Mouse (Mus musculus): ENCODE data around the gene Ptprj.
"Not testable (repeated sequence)": the region's sequence is repeated elsewhere in the genome, so short reads cannot be mapped to it uniquely, and the experiment has no call there.

Gene Ptprj

DNA sequence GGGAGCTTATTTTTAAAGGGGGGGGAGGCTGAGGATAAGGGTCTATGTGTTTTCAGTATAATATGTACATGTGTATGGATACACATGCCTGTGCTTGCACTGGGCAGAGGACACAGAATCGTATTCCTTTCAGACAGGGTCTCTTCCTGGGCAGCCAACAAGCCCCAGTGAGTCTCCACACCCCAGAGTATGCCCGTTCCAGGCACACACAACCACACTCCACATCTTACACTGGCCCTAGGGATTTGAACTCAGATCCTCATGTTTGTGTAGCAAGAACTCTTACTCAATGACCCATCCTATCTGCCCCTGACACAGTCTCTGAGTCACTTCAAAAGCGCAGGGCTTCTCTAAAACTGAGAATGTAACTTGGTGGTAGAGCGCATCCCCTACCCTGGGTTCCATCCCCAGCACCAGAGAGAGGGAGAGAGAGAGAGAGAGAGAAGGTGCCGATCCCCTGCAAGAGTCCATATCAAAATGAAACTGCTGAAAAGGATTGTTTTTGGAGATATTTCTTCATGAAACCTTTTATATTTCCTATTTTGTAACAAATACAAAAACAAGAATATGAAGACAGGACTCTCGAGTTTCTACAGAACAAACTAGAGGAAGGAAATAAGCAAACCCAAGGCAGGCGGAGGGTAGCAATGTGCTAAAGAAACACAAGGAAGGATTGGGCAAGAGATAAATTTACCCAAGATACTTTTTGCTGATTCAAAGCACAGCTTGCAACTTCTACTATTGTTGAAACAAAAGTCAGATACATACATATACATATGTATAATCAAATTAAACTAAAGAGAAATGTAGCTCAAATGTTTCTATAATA lies 2.8 kb downstream of the Ptprj start:
- no peak for DNase-seq

DNA sequence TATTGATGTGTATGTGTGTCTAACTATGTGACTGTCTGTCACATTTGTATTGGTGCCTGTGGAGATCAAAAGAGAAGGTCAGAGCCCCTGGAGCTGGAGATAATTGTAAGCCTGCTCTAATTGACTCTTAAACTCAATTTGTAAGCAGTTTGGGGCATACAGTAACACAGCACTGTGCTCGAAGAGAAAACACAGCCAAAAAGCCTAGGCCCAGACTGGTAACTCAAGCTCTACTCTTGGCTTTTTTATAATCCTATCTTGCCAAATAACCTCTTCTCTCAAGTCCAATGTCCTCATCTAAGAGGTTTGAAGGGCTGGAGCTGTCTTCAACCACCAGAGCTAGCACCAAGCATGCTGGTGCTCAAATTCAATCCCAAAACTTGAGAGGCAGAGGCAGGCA lies 3.5 kb downstream of the Ptprj start:
- no peak for DNase-seq

DNA sequence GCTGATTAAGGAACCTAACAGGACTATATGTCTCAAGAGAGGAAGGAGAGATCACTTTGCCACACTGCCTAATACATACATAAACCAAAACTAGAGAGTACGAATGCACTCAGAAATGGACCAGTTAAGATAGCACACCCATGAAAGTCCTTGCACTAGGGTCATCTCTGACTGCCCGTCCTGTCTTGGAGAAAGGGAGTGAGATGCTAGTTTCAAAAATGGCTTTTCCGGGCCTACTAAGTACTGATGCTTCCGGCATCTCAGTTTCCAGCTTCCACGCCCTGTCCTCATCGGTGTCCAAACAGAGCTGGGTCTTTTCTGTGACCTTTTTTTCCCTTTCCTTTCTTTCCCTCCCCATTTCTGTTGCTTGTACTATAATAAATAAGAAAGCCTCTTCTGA lies 4.0 kb downstream of the Ptprj start:
- DNase-seq: no peak

DNA sequence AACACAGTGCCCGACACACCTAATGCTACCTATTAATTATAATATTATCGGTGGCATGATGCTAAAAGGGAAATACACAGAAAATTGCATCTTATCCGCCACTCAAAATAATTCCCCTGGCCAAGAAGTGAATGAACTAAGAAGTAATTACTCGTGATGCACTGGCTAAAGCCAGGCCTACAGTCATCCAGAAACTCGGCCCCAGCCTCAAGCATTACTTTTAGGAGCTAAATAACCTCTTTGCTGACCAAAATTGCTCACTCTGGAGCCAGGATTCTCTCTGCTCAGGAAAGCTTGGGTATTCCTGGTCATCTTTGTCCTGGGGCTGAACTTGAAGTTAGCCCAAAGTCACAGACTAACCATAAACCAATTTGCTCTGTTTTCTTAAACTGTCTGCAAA lies 4.7 kb downstream of the Ptprj start:
- no peak for DNase-seq

DNA sequence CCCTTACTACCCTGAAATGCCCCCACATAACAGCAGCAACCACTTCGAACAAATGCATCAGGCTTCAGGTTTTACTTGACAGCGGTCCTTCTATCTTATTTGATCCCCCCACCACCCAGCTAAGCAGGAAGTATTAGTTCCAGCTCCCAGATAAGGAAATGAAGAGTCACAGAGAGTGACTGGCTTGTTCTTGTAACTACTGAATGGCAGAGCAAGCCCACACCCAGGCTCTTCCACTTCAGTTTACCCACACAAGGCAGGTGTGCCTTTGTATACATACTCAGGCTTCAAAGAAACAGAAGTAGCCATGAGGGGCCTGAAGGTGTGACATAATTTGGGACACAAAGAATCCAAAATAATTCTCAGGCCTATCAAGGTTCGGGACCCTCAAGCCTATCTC lies 5.3 kb downstream of the Ptprj start:
- no peak for DNase-seq

DNA sequence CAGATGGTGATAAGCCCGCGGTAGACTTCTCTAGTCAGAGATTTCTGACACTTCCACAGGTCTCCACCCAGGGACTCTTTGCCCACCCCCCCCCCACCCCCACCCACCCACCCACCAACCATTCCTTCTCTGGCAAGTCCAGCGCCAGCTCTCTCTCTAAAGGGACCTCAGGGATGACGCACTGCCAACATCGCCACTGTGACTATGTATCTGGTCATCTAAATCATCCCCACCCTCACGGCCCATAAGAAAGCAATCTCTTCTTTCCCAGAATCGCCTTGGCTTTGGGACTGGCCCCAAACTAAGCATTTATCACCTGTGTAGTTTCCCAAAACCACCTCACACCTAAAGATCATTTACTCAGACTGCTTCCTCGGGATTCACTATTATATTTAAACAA lies 5.9 kb downstream of the Ptprj start:
- DNase-seq: no peak

DNA sequence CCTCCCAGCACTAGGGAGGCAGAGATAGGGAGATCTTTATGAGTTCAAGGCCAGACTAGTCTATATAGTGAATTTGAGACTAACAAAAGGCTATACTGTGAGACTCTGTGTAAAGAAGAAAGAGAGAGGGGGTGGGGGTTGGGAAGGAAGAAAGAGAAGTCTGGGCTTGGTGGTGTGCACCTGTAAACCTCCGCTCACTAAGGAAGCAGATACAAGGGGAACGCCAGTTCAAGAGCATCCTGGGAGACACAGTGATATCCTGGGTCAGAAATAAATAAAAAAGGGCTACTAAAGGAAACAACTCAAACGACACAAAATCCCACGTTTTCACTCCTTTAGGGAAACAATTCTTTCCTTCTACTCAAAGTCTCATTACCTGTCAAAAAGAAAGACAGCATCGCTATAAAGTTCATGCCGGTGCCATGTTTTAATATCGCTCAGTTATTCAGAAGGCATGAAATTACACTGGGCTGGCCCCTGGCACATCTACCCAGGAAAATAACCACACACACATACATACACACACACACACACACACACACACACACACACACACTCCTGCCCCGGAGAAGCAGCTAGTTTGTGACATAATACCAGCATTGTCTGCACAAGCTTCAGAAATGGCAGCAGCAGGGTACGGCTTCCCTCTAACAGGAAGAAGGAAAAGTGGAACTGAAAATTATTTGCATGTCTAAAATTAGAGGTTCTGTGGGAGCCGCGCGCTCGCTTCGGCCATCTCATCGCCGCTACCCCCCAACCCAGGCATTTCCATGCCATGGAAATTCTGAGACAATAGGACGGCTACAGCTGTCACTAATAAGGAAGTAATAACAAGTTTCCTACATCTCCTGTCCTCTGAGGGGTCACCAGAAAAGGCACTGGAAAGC lies 6.6 kb downstream of the Ptprj start:
- peak; percentile 65 for DNase-seq

DNA sequence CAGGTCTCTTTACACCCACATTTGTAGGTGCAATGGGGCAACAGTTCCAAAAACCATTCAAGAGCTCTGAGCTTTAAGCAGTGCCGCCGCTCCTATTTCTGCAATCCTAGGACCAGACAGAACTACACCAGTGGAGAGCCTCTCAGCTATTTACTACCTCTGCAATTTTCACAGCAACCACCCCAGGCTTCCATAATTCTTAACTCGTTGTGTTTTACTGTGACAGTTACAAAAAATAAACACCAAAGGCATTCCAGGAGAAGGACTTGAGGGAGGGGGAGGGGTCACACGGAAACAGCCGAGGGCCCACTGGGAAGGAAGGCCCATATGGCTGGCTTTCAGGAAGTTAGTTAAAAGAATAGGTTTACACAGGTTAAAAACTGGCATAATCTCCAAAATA lies 8.3 kb downstream of the Ptprj start:
- DNase-seq: no peak

DNA sequence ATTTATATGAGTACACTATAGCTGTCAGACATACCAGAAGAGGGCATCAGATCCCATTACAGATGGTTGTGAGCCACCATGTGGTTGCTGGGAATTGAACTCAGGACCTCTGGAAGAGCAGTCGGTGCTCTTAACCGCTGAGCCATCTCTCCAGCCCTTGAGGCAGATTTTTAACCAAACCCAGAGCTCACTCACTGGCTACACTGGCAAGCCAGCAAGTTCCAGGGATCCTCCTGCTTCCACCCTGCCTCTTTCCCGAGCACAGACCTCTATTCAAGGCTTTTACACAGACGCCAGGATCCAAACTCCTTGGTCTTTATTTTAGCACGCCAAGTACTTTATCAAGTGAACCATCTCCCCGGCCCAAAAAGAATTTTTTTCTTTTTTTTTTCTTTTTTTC lies 9.0 kb downstream of the Ptprj start:
- DNase-seq: not testable (repeated sequence)

DNA sequence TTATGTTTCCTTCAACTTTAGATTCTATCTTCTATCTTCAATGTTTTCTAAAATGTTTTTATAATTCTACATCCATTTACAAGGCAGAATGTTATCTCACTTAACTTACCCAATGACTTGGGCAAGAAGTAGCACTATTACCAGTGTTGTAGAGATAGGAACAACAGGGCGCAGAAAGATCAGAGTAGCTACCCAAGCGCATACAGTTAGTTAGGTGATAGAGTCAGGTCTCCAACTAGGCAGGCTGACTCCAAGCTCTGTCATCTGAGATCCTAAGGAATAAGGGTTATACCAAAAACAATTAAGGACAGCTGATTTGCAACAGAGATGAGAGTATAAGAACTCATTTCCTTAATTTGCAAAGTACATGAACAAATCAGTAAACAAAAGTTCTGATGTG lies 9.6 kb downstream of the Ptprj start:
- DNase-seq: no peak

DNA sequence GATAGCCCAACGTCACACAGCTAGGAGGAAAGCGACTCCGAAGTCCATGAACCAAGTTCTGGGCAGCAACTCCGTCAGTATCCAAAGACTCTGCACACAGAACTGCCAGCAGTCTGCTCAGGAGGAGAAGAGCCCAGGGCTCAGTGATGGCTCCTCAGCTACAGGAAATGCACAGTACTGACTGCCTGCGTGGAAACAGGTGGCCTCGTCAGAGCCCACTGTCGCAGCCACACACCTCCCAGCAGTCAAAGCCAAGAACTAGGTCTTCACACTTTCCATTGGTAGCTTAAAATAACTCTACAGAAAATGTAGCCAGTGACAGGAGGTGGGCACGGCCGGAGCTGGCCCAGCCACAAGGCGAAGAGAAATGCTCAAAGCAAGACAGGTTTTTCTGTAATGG lies 10.2 kb downstream of the Ptprj start:
- no peak for DNase-seq

DNA sequence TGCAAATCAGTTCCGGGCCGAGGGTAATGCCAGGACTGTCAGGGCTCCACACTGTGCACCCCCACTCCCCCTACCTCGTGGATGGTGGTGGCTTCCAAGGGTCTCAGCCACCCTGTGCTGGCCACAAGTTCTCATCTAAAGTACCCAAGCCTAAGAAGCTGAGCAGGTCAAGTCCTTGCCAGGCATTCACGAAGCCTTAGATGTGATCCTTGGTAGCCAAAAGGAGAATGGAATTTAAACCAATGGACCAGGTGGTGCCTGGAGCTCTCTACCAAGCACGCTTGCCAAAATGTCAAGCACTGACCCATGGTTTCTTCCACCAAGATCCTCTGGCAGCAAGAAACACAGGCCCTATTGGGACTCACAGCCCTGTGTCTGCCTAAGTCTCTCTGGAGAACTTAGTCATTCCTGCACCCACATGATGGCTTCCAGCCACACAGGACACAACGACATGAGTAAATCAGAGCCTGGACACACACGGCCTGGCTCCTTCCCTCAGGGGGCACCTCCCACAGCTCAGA lies 11.4 kb downstream of the Ptprj start:
- no peak for DNase-seq

DNA sequence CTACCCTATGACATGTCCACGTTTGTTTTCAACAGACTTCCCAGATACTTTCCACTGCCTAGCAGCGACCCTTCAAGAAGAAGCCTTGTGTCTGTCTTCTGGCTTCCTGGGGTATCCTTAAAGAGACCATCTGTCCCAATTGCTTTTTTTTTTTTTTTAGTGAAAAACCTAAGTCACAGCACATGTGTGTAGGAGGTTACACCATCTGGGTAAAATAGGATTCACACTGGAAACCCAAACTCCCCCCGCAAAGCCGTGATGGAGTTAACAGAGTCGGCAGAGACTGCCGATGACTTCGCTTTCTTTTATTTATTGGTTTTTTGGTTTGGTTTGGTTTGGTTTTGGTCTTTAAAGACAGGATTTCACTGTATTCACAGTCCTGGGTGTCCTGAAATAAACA lies 12.4 kb downstream of the Ptprj start:
- peak; percentile 66 for DNase-seq

DNA sequence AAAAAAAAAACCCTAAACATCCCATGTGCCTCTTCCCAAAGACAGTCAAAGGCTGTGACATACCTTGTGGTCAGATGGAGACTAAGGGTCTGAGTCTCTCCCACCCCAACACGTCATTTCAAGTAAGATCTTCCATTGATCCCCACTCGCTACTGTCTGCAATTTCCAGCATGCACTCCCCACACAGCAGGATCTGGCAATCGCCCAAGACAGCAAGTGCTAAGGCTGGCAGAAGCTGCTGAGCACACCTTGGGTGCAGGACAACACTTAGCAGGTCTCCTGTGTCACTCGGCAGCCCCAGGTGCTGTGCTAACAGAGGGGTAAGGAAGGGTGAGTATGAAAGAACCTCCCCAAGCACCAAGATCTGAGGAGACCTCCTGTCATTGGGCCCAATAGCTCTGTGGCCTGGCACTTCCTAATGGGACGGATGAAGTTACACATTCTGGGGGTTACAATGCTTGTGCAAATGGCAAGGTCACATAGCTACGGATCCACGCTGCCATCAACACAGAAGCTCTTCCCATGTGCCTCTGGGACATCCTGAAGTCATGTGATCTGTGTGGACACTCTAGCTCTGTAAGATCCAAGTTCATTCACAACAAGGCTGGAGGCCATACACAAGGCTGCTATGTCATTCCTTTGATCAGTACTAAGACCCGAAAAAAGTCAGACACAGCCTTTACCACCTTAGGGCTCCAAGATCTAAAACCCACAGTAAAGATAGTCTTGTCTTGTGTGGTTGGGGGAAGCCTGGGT lies 13.5 kb downstream of the Ptprj start:
- no peak for DNase-seq

DNA sequence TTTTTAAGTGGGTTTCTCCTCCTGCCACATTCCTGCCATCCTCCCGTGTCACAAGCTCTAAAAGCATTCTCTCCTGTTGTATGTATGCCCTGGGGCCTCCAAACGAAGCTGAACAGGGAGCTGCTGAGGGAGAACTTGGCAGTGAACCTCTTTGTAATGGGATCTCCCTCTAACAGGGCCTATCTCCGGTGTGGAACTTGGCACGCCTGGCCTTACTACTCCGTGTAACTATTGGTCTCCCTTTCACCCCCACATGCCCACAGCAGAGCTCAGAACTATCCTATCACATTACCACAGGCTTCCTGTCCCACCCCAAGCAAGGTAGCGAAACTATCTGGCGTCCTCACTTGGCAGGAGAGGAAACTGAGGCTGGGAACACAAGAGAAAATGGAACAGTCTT lies 14.4 kb downstream of the Ptprj start:
- DNase-seq: no peak

DNA sequence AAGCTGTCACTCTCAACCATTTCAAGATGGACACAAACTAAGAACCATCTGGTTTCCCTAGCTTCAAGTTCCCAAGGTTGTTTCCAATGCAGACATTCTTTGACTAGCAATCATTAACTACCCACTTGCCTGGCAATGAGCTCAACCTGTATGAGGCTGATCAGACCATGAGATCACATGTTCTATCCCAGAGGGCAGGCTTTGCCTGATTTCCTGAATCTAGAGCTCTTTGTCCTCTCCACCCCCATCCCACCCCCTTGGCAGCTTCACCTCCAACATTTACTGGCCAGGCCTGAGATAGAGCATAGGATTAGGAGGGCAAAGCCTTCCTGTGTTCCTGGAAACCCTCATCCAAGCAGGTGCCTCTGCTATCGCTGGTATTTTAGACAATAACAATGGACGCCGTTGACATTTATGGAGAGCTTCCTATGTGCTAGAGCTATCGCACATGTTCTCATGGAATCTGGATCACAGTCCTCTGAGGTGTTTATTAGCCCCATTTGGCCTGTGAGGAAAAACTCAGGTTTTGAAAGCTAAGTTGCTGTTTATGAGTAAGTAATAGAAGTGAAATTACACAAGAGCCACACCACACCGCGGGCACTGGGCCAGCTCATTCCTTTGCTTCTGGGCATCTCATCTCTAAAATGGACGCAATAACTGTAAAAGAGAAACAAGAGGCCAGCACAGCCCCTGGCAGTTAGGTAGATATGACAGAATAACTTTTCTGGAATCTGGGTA lies 15.1 kb downstream of the Ptprj start:
- DNase-seq: no peak

DNA sequence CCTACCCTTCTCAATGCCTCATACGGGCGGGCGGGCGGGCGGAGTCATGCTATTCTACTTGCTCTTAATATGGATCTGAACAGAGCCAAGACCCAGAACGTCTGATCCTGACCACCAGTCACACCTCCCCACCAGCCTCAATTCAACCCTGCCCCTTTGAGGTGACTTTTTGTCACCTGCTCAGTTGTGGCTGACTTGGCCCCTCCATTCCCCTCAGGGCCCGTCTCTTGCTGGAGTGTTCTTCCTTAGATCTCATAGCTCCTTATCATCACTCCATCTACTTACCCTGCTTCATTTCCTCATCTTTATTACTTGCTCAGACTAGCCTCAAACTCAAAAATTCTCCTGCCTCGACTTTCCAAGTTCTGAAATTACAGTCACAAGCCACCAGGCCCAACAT lies 15.9 kb downstream of the Ptprj start:
- DNase-seq: no peak

DNA sequence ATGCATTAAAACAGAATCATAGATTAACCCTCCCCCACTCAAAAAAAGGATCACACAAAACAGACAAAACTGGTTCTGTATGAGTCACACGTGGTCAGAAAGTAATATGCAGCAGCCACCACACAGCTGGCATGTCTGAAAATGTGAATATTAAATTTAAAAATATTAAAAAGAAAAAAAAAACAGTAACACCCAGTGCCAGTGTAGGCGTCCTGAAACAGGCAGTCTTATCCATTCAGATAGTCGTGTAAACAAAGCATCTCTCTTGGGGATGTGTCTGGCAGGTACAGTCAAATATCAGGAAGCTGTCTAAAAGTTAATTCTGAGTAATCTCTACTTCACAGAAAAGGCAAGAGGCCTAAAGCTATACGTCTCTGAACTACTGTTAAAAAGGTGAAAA lies 17.3 kb downstream of the Ptprj start:
- DNase-seq: no peak

DNA sequence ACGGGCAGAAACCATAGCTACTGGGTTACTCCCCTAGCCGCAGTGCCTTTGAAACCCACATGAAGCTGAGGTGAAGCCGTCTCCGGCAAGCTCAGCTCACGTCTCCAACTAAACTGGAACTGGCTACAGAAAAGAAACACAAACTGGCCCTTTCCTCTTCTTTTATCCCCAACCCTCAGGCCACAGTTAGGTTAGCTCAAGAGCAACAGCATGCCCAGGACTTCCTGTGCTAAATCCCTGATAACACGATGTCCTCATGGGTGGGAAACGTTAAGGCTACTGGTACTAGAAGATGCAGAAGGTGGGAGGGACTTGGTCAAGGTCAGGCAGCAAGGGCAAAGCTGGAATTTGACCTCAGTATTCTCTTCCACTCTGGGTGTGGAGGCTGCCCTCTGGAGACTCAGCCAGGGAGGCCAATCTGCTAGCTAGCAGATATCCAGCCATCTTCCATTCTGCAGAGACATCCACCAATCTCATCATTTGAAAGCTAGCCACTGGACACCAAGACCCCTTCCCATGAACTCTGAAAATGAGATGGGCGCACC lies 18.2 kb downstream of the Ptprj start:
- DNase-seq: no peak

DNA sequence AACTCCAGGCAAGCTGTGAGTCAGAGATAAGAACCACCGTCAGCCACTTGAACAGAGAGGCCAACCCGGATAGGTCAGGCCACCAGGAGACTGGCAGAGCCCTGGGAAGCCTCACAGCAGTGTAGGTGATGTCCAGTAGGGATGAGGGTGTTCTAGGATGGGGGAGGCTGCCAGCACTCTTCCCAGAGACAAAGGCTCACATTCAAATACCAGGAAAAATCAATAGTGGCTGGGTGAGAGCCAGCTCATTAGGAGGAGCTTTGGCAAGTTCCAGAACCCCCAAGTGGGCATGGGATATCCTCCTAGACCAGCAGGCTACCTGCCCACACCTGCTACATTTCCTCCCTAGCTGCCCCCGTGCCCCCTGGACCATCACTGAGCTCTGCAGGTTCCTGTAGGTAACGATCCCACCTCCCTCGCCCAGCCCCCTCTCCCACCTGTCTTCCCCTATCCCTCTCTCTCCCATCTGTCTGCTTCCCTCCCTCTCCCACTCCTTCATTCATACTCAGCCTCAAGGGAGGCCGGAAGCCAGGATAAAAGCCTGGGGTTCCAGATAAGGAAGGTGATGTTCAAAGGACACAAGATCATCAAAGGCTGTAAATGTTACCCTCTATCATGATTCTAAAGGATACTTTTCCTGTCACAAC lies 20.1 kb downstream of the Ptprj start:
- DNase-seq: no peak

DNA sequence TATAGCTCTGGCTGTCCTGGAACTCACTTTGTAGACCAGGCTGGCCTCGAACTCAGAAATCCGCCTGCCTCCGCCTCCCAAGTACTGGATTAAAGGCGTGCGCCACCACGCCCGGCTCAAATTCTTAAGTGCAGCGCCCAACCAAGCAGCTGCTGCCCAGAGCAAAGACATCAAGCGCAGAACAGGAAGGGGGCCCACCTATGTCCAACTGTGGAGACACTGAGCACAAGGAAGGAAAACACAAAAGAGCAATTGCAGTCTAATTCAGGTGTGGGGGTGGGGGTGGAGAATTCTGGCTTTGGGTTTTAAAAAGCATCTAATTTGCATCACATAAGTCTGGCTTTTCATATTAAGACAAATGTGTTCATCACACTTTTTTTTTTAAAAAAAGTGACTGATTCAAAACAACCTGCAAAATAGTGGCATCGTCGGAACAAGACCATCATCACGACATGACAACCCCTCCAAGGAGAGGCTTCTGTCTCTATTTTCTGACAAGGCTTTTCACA lies 20.7 kb downstream of the Ptprj start:
- DNase-seq: no peak

Data from layer of hippocampus, adult 9-11 months (tissue).